Mouse (Mus musculus) cerebellum, postnatal 4 days (tissue): Measurements from ENCODE around the gene Usp6nl.

Source experiments
- DNase-seq, 2 experiments: peaks; one replicate each; pipeline ENCODE4 v3.0.0; 2022; ENCODE audit warnings: low spot score in 2 of 2, mixed read lengths in 1 of 2

Usp6nl gene

DNA sequence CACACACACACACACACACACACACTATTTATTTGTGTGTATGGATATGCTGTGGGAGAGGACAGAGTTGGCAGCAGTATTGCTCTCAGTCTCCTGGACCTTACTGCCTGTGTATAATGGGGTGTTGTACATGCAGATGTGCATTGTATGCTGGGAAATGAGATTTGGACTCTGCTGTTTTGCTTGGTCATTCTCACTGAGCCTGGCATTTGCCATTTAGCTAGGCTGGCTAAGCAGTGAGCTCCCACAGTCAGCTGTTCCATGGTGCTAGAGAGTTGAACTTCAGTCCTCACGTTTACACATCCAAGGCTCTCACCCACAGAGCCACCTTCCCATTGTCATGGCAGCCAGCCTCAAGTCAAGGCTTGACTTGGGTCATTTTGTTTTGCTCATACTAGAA lies 90.2 kb downstream of the Usp6nl start:
- DNase-seq = no peak

GRCm38 (mm10) chr2:6413723-6414122 lies 91.3 kb downstream of the Usp6nl start:
- DNase-seq = no peak

DNA sequence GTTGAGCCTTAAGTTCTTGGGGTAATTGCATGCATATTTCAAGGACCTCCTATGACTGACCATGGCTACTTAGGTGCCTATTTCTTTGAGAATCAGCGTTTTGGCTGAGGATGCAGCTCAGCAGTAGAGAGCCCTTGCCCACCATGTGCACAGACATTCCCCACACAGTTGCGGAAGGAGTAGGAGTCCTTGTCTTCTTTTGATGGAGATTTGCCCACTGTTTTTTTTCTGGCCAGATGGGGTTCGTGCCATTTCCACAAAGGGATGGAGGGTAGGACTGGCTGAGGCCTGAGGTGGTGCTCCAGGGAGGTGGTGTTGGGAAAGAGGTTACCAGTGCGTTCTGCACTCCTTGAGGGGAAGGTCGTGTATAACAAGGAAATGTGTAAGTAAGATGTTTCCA lies 91.9 kb downstream of the Usp6nl start:
- no peak for DNase-seq

GRCm38 (mm10) chr2:6417158-6417557 lies 94.7 kb downstream of the Usp6nl start:
- DNase-seq = no peak

GRCm38 (mm10) chr2:6423661-6424550 lies 101.4 kb downstream of the Usp6nl start:
- DNase-seq = no peak

DNA sequence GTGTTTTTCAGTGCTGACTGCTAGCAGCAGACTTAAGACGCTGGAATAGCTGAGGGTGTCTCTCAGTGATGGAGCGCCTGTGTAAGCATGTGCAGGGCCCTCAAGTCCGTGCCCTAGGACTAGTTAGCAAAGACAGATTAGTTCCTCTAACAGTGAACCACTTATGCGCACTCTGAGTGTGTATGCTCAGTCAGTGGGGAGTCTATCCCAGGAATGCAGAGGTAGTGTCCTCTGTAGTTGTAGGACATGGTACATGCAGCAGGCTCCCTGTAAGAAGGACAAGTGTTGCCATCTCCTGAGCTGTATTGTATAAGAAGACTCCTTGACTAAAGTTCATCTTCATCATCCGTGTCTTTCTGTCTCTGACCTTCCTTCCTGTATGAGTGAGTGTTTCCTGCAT lies 102.4 kb downstream of the Usp6nl start:
- no peak for DNase-seq

- peak; percentile 43 to 63 for DNase-seq
These were observed 113.9 kb downstream of the Usp6nl start for GRCm38 (mm10) chr2:6436085-6436950.

DNA sequence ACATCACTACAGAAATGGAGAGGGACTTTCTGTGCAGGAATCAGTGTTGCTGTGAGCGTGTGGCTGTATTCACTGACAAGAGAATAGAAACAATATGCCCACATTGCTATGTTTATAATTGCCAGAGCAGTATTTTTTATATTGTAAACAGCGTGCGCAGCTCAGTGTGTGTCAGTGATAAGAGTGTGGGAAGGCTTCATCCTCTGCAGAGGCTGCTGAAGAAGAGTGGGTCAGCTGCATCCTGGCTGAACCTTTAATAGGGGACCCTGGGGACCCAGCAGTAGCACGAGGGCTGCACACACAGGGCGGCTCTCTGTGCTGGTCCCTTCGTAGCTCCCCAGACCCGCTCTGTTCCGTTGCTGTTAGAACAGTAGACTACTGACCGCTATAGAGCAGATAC lies 119.2 kb downstream of the Usp6nl start:
- DNase-seq = no peak

GRCm38 (mm10) chr2:6442302-6442701 lies 119.8 kb downstream of the Usp6nl start:
- DNase-seq = no peak

DNA sequence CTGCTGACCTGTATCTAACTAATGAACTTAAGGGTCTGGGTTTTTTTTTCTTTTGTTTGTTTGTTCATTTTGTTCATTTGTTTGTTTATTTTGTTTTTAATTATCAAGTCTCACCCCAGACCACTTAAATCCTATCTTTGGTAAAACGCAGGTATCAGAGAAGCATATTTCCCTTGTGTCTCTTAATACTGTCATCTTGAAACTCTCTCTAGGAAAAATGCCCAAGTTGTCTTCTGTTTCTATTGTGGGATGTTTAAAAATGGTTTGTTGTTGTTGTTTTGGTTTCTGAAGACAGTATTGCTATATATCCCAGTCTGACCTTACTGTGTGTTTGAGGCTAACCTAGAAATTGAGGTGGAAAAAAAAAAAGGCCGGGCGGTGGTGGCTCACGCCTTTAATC lies 121.5 kb downstream of the Usp6nl start:
- DNase-seq = no peak

GRCm38 (mm10) chr2:6444723-6445169 lies 122.3 kb downstream of the Usp6nl start:
- no peak for DNase-seq

GRCm38 (mm10) chr2:6445858-6446257 lies 123.4 kb downstream of the Usp6nl start:
- DNase-seq = no peak

DNA sequence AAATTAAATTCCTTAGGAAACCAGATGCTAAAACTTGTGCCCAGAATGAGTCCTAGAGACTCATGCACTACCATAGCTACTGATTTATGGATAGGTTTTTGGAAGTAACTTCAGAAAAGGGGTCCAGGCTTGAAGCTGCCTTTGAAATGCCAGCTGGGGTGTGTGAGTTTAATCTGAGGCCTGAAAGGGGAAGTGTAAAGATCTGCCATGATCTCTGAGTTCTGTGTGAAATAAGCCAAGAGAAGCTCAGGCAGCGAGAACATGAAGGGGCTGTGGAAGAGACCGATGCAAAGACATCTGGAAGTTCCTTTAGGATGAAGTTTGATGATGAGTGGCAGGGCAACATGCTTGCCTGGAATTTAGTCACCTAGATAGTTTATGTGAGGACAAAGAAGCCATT lies 126.4 kb downstream of the Usp6nl start:
- DNase-seq = no peak

- no peak for DNase-seq
These were observed 127.2 kb downstream of the Usp6nl start for GRCm38 (mm10) chr2:6449656-6450055.

DNA sequence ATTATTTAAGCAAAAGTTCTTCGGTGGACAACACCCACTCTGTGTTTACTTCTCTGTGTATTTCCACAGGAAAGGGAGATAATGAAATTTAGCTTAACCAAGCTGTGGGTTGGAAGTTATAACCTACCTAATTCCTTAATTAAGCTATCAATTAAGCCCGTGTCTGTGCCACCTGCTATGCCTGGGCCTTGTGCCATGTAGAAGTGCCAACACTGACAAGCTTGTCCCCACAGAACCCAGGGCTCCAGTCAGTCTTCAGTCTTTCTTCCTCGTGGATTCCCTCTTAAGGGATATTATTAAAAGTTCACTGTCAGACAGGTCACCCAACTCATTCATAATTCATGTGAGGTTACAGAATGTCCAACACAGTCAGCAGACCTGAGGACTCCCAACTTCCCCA lies 128.1 kb downstream of the Usp6nl start:
- DNase-seq = peak in 1 of 2 experiments; percentile 76

DNA sequence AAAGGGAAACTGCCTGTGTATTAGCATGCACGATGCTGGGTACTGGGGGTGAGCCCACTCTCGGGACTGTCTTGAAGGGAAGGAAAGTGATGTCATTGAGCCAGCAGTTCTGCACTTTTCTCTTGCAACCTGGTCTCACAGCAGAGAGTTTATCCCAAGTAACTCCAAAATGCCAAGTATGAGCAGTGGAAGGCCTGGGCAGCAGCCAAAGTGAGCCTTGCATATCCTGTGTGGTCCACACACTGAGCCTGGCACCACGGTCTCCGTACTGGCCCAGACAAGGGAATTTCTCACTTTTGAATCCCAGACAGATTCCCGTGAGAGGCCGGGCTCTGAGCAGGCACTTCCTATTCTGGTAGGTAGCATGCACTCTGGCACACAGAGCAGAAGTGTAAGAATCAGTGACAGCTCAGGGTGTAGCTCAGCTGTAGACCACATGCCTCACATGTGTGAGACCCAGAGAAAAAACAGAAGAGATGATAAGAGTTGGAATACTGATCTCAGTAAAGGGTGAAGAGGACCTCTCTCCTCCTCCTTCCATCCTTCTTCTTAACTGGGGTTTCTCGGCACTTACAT lies 132.6 kb downstream of the Usp6nl start:
- no peak for DNase-seq

DNA sequence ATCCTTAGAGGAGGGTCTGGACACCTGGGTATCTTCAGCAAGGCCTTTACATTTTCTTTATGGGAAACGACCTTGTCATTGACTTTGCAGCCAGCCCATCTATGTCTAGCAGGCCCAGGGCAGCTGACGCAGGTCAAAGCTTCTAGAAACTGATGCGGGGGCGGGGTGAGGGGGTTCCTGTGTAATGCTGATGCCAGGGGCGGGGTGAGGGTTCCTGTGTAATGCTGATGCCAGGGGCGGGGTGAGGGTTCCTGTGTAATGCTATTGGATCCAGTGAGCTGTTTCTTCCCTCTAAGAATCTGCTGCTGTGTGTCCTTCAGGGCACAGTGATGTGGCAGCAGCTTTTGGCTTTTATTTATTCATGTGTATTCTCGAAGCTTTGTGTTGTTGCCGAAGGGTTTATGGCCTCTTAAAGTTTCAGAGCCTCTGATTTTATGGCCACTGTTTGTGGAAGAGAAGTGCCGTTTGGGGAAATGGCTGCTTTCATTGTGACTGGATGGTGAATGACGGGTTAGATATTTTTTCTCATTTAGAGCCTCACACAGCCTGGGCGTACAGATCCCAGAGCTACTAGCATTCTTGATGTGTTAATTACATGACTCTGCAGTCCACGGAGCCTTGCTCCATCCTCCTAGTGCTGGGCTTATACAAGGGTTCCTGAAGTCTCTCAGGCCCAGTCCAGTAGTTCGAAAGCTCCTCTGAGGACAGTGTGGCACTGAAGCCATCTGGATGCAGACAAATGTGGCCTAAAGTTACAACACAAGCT lies 137.0 kb downstream of the Usp6nl start:
- no peak for DNase-seq

- DNase-seq = no peak
These were observed 139.8 kb downstream of the Usp6nl start for GRCm38 (mm10) chr2:6462306-6462705.

DNA sequence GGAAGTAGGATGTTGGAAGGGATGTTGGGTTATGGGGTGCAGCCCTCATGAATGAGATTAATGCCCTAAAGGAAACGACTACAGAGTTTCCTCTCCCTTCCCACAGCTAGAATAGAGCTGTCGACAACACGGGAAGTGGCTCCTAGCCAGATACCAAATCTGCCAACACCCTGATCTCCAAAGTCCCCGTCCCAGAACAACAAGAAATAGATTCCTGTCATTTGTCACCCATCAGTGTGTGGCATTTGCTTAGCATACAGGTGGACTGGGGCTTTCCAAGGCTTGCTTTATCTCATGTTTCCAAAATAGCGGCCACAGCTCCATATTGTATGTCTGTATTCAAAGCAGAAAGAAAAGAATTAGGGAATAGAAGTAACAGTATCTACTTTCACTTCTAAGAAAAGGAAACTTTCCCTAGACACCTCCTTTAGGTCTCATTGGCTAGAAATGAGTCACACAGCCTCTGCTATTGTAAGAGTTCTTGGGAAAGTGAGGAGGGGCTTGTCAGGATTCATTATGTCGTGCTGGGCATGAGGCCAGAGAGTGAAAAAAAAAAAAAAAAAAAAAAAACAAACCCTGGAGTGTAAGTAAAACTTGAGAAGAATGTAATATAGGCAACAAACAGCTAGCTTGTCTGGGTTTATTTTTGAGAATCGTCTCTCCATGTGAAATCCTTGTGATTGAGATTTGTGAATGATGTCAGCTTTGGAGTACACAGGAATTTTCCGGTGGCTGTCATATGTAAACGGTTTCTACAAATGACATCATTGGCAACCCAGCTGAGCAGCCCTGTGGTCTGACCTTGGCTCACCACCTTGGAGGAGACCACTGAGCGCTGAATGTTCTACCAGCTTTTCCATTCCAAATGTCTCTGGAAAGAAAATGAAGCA lies 141.6 kb downstream of the Usp6nl start:
- DNase-seq = no peak

DNA sequence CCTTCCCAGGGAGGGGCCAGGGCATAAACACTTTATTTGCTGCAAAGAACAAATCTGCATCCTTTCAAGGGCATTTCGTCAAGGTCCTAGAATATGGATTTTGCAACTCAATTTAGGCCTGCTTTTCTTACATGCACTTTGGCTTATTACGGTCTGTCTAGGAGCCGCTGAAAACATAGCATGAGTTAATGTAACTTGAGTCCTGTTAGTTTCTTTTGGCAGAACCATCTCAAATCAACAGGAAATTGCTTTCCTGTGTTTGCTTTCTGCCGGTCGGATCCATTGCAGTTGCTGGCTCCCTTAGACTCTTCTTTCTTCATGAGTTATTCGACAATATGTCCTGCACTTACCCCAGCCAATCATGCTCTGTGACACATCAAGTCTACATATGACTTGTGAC lies 143.9 kb downstream of the Usp6nl start:
- no peak for DNase-seq

- DNase-seq = no peak
These were observed 144.9 kb downstream of the Usp6nl start for GRCm38 (mm10) chr2:6467318-6467717.
